Mouse (Mus musculus): ENCODE data around the gene Tln1.
"Not testable (repeated sequence)": the region's sequence is repeated elsewhere in the genome, so short reads cannot be mapped to it uniquely, and the experiment has no call there.

Gene Tln1

GRCm38 (mm10) chr4:43506074-43506473 lies 56.4 kb downstream of the Tln1 start:
- DNase-seq (ENCODE audit: low spot score in 2 of 2) = no peak

- DNase-seq (ENCODE audit: low spot score in 2 of 2) = no peak
These were observed 58.2 kb downstream of the Tln1 start for GRCm38 (mm10) chr4:43504269-43504668.

GRCm38 (mm10) chr4:43503506-43503905 lies 59.0 kb downstream of the Tln1 start:
- no peak for DNase-seq (ENCODE audit: low spot score in 2 of 2)

GRCm38 (mm10) chr4:43503041-43503440 lies 59.5 kb downstream of the Tln1 start:
- no peak for DNase-seq (ENCODE audit: low spot score in 2 of 2)

- peak; percentile 74 to 75 for DNase-seq (ENCODE audit: low spot score in 2 of 2)
These were observed 62.8 kb downstream of the Tln1 start, which contains the start of gene Arhgef39 for GRCm38 (mm10) chr4:43499407-43500333. Arhgef39 (minus strand) TSS chr4:43499695.

GRCm38 (mm10) chr4:43498983-43499382 lies 63.5 kb downstream of the Tln1 start:
- no peak for DNase-seq (ENCODE audit: low spot score in 2 of 2)

GRCm38 (mm10) chr4:43497946-43498345 lies 64.5 kb downstream of the Tln1 start:
- no peak for DNase-seq (ENCODE audit: low spot score in 2 of 2)

- DNase-seq (ENCODE audit: low spot score in 2 of 2) = no peak
These were observed 65.1 kb downstream of the Tln1 start for GRCm38 (mm10) chr4:43497405-43497804.

GRCm38 (mm10) chr4:43496587-43496986 lies 65.9 kb downstream of the Tln1 start:
- DNase-seq (ENCODE audit: low spot score in 2 of 2) = no peak

- no peak for DNase-seq (ENCODE audit: low spot score in 2 of 2)
These were observed 68.6 kb downstream of the Tln1 start for GRCm38 (mm10) chr4:43493846-43494240.

- DNase-seq (ENCODE audit: low spot score in 2 of 2) = peak; percentile 97 to 98
These were observed 69.2 kb downstream of the Tln1 start for GRCm38 (mm10) chr4:43493186-43493845.

- DNase-seq (ENCODE audit: low spot score in 2 of 2) = peak; percentile 95 to 97
These were observed 69.7 kb downstream of the Tln1 start, which contains the start of gene Ccdc107 for GRCm38 (mm10) chr4:43492821-43493185. Ccdc107 (plus strand) TSS chr4:43492900.

- DNase-seq (ENCODE audit: low spot score in 2 of 2) = no peak
These were observed 70.2 kb downstream of the Tln1 start for GRCm38 (mm10) chr4:43492101-43492820.

- no peak for DNase-seq (ENCODE audit: low spot score in 2 of 2)
These were observed 71.7 kb downstream of the Tln1 start for GRCm38 (mm10) chr4:43490801-43491200.

- no peak for DNase-seq (ENCODE audit: low spot score in 2 of 2)
These were observed 72.9 kb downstream of the Tln1 start for GRCm38 (mm10) chr4:43489611-43490010.

- DNase-seq (ENCODE audit: low spot score in 2 of 2) = not testable (repeated sequence)
These were observed 76.8 kb downstream of the Tln1 start for GRCm38 (mm10) chr4:43485666-43486065.

GRCm38 (mm10) chr4:43483535-43484091 lies 78.9 kb downstream of the Tln1 start, which contains the start of gene Sit1:
Sit1 (minus strand) TSS chr4:43483734.
- DNase-seq (ENCODE audit: low spot score in 2 of 2) = no peak

- DNase-seq (ENCODE audit: low spot score in 2 of 2) = no peak
These were observed 79.9 kb downstream of the Tln1 start for GRCm38 (mm10) chr4:43482591-43482990.

- no peak for DNase-seq (ENCODE audit: low spot score in 2 of 2)
These were observed 80.5 kb downstream of the Tln1 start for GRCm38 (mm10) chr4:43481894-43482456.

Data from heart, adult 9 months (tissue).